Mouse (Mus musculus): Measurements from ENCODE around the gene Tbc1d5. TPM values are rescaled to one million over a fixed set of nuclear protein-coding genes. Genes with fewer than 3 reads are reported as not detected.

Tbc1d5 gene
- total RNA-seq, 1 experiment from 2014 or later = 32.5 TPM

DNA sequence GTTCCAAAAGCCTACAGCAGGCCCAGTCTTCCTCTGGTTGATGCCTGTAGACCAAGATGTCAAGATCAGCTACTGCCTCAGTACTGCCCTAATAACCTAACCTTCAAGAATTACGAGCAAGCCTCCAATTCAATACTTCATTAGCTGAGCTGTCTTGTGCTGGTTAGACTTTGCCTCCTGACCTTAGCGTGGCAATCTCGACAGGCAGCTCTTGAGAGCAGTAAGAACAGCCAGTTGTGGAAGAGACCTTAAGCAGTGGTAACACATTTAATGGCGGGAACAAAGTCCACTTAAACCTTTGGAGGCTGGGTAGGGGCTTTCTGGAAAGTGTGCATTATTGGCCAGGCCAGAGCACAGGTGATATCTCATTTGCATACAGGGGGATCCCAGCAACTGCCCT lies 34.2 kb downstream of the Tbc1d5 start:
- ATAC-seq (replicated peaks; ENCODE audit: insufficient number of reproducible peaks, low FRiP score, low TSS enrichment, poor library complexity, severe bottlenecking) = no peak

DNA sequence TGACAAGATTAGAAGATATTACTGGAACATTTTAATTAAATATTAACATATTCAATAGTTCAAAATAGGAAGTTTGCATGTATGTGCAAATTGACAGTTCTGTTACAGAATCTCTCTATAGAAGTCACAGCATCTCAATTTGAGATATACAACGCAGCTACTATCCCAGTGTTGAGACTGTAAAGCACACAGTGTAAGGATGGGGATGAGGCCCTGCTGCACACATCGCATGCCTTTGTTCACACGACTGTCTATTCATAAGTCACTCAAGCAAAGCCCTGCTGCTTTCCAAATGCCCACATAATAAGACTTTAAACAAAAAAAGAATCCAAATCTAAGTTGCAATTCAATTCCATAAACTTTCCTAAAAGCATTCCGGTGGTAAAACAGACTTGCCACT lies 37.1 kb downstream of the Tbc1d5 start:
- ATAC-seq (replicated peaks; ENCODE audit: insufficient number of reproducible peaks, low FRiP score, low TSS enrichment, poor library complexity, severe bottlenecking) = no peak

DNA sequence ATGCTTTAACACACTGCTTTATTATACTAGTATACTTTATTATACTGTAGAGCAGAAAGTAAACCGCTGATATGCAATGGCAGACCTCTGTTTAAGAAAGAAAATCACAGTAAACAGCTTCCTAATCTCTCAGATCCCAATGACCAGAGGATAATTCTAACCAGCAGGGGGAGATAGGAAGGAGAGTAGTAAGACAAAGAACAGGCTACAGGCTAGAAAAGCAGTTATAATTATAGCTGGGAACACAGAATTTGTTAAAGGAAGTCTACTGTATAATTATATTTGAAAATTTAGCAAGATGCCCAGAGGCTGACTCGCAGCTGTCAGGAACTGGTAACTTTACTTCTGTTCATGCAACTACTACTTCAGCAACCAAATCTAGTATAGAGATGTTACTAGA lies 68.0 kb downstream of the Tbc1d5 start:
- ATAC-seq (replicated peaks; ENCODE audit: insufficient number of reproducible peaks, low FRiP score, low TSS enrichment, poor library complexity, severe bottlenecking) = no peak

DNA sequence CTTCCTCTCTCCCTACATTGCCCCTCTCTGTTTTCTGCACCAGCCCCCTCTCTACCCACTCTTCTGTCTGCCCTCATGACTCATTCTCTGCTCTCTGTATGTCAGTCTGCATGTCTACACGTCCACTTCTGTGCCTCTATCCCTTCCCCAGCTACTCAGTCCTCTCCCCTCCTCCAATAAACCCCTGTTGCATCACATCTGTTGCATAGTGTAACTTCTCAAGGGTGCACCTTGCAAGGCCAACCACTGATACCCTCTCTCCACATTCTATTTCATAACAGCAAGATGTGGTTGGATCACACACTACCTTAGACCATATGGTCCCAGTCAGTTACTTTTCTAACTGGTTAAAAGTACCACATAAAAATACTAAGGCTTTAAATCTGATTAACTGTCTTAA lies 74.9 kb downstream of the Tbc1d5 start:
- no peak for ATAC-seq (replicated peaks; ENCODE audit: insufficient number of reproducible peaks, low FRiP score, low TSS enrichment, poor library complexity, severe bottlenecking)

DNA sequence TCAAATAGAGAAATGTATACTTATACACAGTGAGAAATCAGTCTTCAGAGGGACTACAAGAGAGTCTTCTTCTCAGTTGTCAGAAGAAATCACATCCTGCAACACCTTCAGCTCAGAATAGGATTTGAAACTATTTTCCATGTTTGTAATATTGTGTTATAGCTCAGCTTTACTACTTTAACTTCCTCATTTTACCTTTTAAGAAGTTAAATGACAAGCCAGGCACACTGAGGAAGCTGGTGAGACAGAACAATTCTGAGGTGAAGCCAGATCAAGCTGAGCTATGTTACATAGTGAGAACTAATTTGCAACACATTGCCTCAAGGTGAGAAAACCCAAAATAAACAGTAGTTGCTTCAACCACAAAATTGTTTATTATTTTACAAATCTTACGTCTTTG lies 135.3 kb downstream of the Tbc1d5 start:
- no peak for ATAC-seq (replicated peaks; ENCODE audit: insufficient number of reproducible peaks, low FRiP score, low TSS enrichment, poor library complexity, severe bottlenecking)

DNA sequence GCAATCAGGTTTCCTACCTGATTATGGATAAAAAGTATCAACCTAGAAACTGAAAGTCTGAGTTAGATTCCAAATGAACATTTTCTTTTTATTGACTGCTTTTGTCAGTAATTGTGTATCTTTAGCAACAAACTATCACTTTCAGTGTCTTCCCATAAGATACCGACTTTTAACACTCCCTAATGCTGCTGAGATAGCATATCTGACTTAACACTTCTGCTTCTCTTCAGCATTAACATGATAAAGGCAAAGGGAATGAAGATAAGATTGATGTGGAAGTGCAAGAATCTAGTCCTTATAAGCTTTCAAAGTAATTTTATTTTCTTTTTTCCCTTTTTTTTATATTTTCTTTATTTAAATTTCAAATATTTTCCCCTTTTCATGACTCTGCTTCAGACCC lies 138.3 kb downstream of the Tbc1d5 start:
- no peak for ATAC-seq (replicated peaks; ENCODE audit: insufficient number of reproducible peaks, low FRiP score, low TSS enrichment, poor library complexity, severe bottlenecking)

DNA sequence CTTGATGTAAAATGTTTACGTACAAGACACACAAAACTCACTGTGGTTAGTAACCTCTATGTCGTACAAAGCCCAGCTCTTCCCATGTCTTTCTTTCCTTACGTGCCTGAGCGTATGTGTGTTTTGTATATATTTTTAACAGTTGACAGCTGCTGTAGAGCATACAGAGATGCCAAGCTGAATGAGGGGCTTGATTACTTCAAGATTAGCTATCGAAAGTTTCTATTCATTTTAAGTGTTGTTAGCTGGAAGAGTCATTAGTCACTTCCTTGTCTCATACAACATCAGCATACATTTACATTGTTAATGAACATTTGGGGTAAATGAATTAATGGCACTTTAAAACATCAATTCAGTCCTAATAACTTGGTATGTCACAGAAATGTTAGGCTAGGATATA lies 155.9 kb downstream of the Tbc1d5 start:
- ATAC-seq (replicated peaks; ENCODE audit: insufficient number of reproducible peaks, low FRiP score, low TSS enrichment, poor library complexity, severe bottlenecking) = no peak

DNA sequence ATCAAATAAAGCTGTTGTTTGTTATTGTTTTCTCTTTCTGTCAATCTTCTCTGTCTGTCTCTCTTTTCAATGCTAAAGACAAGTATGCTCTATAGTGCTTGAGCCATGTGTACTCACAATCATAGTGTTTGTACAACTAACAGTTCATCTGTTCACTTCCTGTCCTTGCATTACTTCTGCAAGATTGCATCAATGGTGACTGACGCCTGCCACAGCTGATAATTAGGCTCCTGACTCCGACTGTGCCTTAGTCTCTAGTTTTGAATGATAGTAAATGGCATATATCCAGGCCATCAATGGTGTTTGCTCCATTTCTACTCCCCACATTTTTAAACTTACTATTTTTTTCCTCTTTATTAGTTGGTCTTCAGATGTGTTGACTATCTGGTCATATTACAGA lies 162.8 kb downstream of the Tbc1d5 start:
- ATAC-seq (replicated peaks; ENCODE audit: insufficient number of reproducible peaks, low FRiP score, low TSS enrichment, poor library complexity, severe bottlenecking) = no peak

DNA sequence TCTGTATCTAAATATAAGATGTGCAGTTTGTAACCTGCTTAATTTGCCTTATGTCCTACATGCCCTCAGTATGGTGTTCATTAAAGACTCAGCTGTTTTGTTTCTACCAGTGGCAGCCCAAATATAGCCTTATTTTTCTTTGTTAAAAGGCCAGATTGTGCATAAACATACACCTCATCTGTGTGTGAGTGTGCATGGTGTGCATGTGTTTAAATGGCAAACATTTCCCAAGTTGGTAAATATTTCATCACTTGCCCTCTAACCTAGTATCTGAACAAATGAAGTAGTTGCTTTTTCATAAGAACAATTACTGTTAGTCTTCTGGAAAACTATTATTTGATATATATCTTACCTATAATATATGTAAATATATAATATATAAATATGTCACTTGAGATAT lies 165.2 kb downstream of the Tbc1d5 start:
- no peak for ATAC-seq (replicated peaks; ENCODE audit: insufficient number of reproducible peaks, low FRiP score, low TSS enrichment, poor library complexity, severe bottlenecking)

DNA sequence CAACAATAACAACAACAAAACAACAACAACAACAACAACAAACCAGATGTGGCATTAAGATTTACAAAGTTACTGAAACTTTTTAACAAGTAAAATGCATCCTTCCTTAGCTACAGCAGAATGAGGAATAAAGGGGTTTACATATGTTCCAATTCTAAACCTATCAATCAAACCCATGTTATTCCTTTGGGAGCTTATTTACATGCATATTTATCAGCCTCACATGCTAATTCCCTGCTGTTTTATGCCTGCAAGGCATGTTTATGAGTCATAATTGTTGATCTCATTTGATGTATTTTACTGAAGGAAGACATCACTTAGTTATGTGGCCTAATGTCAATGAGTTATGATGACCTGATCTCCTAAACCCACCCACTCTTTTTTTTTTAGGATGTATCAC lies 176.0 kb downstream of the Tbc1d5 start:
- no peak for ATAC-seq (replicated peaks; ENCODE audit: insufficient number of reproducible peaks, low FRiP score, low TSS enrichment, poor library complexity, severe bottlenecking)

DNA sequence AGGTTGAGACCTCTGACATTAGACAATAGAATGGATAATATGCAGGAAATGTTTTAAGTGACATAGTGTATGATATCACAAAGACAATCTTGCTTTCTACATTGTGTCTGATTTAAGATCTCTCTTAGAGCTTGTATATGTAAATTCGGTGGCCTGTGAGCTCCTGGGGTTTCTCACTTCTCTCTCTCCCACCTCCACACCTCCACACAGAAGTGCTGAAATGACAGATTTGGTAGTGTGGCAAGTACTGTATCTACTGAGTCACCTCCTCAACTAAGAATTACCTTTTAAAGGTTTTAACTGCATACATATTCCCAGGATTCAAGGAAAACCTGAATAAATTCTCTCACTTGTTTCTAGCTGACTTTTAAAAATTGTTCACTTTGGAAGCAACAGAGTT lies 180.9 kb downstream of the Tbc1d5 start:
- ATAC-seq (replicated peaks; ENCODE audit: insufficient number of reproducible peaks, low FRiP score, low TSS enrichment, poor library complexity, severe bottlenecking) = no peak

DNA sequence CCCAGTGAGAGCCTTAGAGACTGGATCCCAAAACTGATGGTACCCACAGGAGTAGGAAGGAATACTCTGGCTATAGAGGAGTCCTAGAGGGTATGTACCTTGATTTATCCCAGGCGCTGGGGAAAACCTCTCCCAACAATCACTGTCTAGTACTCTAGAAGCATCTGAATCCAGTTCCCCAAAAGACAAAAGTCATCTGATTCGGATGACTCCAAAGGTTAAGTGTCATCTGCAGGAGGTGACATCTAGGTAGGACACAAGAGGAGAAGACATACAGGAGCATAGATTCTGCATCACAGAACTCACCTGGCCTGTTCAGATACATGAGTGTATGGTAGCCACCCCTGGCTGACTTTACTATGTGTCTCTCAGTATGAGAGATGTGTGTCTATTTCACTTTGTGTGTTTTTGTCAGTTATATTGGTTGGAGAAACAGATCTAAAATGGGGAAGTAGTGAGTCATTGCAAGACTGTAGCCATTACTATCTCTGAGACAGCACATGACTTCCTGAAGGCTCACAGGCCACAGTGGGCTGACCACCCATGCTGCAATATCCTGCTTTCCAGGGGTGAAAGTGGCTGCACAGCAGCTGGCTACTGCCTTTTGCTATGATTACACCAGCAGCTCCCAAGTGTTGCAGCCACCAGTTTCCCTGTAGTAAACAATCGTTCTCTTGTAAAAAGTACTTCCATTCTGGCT lies 185.7 kb downstream of the Tbc1d5 start:
- peak; percentile 99 for ATAC-seq (replicated peaks; ENCODE audit: insufficient number of reproducible peaks, low FRiP score, low TSS enrichment, poor library complexity, severe bottlenecking)

DNA sequence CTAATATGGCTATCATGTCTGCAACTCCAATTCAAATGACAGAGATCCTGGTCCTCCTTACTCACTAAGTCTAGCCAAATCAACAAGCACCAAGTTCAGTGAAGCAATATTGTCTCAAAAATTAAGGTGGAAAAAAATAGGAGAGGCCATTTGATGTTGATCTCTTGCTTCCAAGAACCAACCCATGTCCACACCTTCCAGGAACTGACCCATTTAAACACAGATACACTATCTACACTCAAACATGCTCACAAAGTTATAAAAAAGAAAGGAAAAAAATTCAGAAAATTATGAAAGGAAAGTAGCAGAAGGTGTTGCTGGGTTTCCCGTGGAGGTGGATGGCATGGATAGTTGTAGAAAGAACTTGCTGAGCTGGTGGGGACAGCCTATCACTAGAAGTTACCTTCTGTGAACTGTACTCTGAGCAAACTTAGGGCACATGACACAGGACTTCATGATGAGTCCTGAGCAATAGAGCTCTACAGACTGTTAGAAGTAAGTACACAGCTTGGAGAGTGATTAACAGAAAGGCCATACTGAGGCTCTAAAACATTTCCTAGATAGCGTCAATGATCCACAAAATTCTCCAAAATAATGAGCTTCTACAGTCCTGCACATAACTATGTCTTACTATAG lies 188.3 kb downstream of the Tbc1d5 start:
- ATAC-seq (replicated peaks; ENCODE audit: insufficient number of reproducible peaks, low FRiP score, low TSS enrichment, poor library complexity, severe bottlenecking) = no peak

DNA sequence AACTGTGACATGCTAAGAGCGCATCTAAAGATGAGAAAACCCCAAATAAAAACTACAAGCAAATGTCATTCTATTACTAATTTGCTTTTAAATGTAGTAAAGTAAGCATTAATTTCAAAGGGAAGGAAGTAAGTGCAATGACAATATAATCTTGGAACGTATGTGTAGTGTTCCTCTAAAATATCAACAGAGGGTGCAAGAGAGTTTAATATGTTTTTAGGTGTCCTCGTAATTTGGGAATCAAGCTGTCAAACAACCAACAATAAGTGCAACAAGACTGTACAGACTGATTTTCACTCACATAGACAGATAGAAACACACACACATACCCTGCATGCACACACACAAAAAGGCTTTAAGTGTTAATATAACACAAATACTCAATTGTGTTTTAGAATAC lies 191.2 kb downstream of the Tbc1d5 start:
- no peak for ATAC-seq (replicated peaks; ENCODE audit: insufficient number of reproducible peaks, low FRiP score, low TSS enrichment, poor library complexity, severe bottlenecking)

DNA sequence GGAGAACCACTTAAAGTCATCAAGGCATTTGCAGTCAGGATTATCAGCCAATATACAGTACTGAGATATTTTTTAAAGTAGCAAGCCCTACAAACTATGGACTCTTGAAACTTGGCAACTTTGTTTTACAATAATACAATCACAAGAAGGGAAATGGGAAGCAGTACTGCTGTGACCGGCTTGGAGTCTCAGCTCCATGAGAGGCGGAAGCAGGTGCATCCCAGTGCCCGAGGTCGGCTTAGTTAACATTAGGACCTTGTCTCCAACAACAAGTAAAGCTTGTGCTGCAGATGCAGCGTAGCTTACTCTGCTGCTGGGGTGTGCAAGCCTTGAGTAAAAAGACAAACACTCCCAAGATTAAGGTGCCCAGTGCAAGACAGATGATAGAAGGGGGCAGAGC lies 197.2 kb downstream of the Tbc1d5 start:
- no peak for ATAC-seq (replicated peaks; ENCODE audit: insufficient number of reproducible peaks, low FRiP score, low TSS enrichment, poor library complexity, severe bottlenecking)

DNA sequence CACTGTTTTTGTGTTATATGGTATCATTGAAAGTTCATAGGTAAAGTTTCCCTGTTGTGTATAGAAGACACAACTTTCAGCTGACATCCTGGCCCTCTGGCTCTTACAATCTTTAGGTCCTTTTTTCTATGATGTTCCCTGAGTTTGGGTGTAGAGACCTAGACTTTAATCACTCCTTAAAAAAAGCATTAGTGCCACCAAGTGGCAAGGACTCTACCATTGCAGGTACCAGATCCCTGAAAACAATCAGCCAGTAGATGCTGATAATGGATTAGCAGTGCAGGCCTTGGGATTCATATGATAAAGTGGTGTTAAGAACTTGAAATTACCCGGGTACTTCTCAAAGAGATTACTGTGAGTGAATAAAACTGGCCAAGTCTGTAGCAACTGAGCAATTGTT lies 207.0 kb downstream of the Tbc1d5 start:
- ATAC-seq (replicated peaks; ENCODE audit: insufficient number of reproducible peaks, low FRiP score, low TSS enrichment, poor library complexity, severe bottlenecking) = no peak

DNA sequence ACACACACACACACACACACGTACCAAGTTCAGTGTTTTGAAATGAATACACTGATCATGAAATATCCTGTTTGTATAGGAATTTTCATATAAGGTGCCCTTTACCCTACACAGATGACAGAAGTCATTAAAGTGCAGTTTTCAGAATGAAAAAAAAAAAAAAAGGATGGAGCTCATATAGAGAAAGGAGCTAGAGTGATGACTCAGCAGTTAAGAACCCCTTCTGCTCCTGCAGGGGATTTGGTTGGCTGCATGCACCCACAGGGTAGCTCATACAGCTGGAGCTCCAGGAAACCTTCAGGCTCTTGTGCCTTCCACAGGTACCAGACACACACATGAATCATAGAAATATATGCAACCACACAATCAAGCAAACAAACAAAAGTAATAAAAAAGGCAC lies 213.0 kb downstream of the Tbc1d5 start:
- ATAC-seq (replicated peaks; ENCODE audit: insufficient number of reproducible peaks, low FRiP score, low TSS enrichment, poor library complexity, severe bottlenecking) = no peak

DNA sequence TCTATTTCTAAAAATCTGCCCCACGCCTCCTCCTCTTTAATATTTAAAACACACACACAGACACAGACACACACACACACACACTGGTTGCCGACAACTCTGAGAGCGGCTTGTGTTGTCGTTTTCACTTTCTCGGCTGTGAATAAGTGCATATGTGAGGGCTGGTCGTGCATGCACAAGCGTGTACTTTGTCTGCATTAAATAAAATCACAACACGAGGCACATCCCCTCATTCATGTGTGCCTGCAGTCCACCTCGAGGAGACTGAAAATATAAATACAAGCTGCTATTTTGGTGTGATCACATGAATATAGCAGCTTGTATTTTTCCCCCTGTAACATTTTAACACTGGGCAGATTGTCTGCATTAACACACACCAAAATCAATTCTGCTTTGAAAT lies 224.8 kb downstream of the Tbc1d5 start:
- ATAC-seq (replicated peaks; ENCODE audit: insufficient number of reproducible peaks, low FRiP score, low TSS enrichment, poor library complexity, severe bottlenecking) = no peak

DNA sequence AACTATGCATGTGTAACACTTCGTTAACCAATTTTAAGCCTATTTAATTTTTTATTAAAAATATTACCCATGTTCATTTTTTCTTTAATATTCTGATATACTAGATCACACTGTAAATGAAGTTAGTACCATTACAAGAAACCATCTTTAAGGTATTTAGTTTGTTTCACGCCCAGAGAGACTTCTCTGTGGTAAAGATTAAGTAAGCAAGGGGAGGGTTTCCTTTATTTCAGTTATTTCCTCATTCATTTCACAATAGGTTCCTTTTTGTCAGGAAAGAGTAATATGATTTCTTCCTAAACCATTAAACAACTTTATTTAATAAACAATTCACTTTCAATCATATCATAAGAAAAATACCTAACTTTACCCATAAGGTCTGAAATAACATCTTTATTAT lies 256.8 kb downstream of the Tbc1d5 start:
- no peak for ATAC-seq (replicated peaks; ENCODE audit: insufficient number of reproducible peaks, low FRiP score, low TSS enrichment, poor library complexity, severe bottlenecking)

DNA sequence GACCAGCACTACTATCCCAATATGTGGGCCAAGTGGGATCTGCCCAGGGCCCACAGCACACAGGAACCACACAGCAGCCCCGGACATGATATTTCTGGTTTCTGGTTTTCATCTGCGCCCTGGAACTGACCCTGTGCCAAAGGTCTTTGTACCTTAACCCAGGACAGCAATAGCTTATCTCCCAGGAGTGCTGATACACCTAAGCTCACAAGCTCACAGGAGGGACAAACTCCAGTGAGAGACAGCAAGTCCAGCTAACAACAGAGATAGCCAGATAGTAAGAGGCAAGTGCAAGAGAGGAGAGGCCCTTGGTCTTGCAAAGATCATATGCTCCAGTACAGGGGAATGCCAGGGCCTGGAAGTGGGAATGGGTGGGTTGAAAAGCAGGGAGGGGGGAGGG lies 263.9 kb downstream of the Tbc1d5 start:
- no peak for ATAC-seq (replicated peaks; ENCODE audit: insufficient number of reproducible peaks, low FRiP score, low TSS enrichment, poor library complexity, severe bottlenecking)

All from monocyte, adult 5-6 weeks (primary cell).